Mouse (Mus musculus) thymus, postnatal 4 days (tissue): ENCODE measurements at regions not wholly inside any gene's neighbourhood (a gene's known extent, or its start where the extent isn't known, plus 50 kb on each side); places are given as distances from the start of the nearest gene placed in this dataset.
"Not testable (repeated sequence)": the region's sequence is repeated elsewhere in the genome, so short reads cannot be mapped to it uniquely, and the experiment has no call there.

ENCODE experiments used
- DNase-seq: peaks from one replicate; pipeline ENCODE4 v3.0.0; 2021

DNA sequence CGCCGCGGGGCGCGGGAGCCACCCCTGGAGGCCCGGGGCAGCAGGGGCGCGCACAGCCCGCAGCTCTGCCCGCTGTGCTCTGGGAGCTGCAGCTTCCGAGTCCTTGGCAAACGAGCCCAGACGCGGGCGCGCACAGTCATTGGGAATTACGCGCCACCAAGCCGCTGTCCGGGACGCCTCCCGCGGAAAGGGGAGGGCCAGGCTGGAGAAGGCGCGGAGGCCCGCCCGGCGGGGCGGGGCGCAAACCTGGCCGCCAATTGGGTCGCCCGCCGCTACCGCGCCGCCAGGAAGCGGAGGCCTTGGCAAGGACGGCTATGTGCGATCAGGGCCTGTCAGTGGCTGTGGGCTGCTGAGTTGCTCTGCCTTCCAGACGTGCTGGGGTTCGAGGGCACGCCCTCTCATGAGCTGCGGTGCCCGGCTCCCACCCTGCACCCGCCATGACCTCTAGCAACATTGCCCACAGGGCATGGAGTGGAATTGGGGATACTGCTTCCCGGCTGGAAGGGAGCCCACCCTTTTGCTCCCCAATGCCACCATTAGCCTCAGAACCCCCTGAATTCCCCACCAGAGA lies 739.1 kb upstream of the Ywhaq start:
- peak; percentile 10 for DNase-seq

DNA sequence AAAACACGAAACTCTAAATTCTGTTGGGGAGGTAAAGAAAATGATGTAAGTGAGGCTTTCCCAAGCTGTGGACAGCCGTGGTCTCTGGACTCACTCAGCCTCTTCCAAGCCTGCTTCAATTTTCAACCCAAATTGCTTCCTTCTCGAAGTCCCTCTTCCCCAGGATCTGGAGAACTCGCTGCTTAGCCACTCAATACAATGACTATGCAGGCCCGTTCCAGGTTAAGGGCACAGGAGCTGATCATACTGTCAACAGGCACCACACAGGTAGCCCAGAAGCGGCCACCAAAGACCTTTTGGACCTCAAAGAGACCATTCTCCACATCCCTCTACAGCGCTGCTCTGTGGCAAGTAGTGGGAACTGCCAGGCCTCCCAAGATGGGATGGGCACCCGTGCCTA lies 737.9 kb upstream of the Ywhaq start:
- not testable (repeated sequence) for DNase-seq
